Mouse (Mus musculus): ENCODE results near the gene Selplg.
"Not testable (repeated sequence)": the region's sequence is repeated elsewhere in the genome, so short reads cannot be mapped to it uniquely, and the experiment has no call there.

Gene Selplg

GRCm38 (mm10) chr5:113788645-113789044 lies 43.8 kb downstream of the Selplg start:
- no peak for DNase-seq

- DNase-seq: no peak
Observed at GRCm38 (mm10) chr5:113786985-113787384, 45.5 kb downstream of the Selplg start.

- DNase-seq: not testable (repeated sequence)
Observed at GRCm38 (mm10) chr5:113784104-113784503, 48.3 kb downstream of the Selplg start.

GRCm38 (mm10) chr5:113783581-113784001 lies 48.9 kb downstream of the Selplg start:
- DNase-seq: peak; percentile 39

GRCm38 (mm10) chr5:113782624-113783023 lies 49.8 kb downstream of the Selplg start:
- DNase-seq: peak; percentile 43

GRCm38 (mm10) chr5:113781875-113782274 lies 50.6 kb downstream of the Selplg start:
- DNase-seq: no peak

GRCm38 (mm10) chr5:113781254-113781653 lies 51.2 kb downstream of the Selplg start:
- no peak for DNase-seq

- no peak for DNase-seq
Observed at GRCm38 (mm10) chr5:113780763-113781162, 51.7 kb downstream of the Selplg start.

- DNase-seq: no peak
Observed at GRCm38 (mm10) chr5:113780082-113780752, 52.2 kb downstream of the Selplg start.

- DNase-seq: no peak
Observed at GRCm38 (mm10) chr5:113779569-113779968, 52.9 kb downstream of the Selplg start.

GRCm38 (mm10) chr5:113777728-113778127 lies 54.7 kb downstream of the Selplg start:
- DNase-seq: peak; percentile 45

GRCm38 (mm10) chr5:113776896-113777226 lies 55.6 kb downstream of the Selplg start:
- DNase-seq: no peak

- DNase-seq: peak; percentile 75
Observed at GRCm38 (mm10) chr5:113776128-113776895, 56.1 kb downstream of the Selplg start.

GRCm38 (mm10) chr5:113775585-113775984 lies 56.9 kb downstream of the Selplg start:
- DNase-seq: no peak

GRCm38 (mm10) chr5:113773664-113774063 lies 58.8 kb downstream of the Selplg start:
- DNase-seq: peak; percentile 84

GRCm38 (mm10) chr5:113772905-113773519 lies 59.4 kb downstream of the Selplg start:
- no peak for DNase-seq

- peak; percentile 91 for DNase-seq
Observed at GRCm38 (mm10) chr5:113772450-113772895, 60.0 kb downstream of the Selplg start, which contains the start of the genes Sart3 and Iscu. Gene Sart3 (minus strand): TSS chr5:113772510. Gene Iscu (plus strand): TSS chr5:113772748.

GRCm38 (mm10) chr5:113771213-113772162 lies 61.0 kb downstream of the Selplg start:
- peak; percentile 89 for DNase-seq

- DNase-seq: no peak
Observed at GRCm38 (mm10) chr5:113768806-113769205, 63.6 kb downstream of the Selplg start.
